Mouse (Mus musculus) B cell, adult 2 months (primary cell): ENCODE data around the gene Guca1b.

Experiments
- DNase-seq, 2 experiments: peaks; one replicate each; pipeline ENCODE4 v3.0.0; 2022

Guca1b gene

GRCm38 (mm10) chr17:47385145-47385544, at the start of gene Guca1b:
Gene Guca1b, plus strand, starts transcription at chr17:47385393.
- no peak for DNase-seq

DNA sequence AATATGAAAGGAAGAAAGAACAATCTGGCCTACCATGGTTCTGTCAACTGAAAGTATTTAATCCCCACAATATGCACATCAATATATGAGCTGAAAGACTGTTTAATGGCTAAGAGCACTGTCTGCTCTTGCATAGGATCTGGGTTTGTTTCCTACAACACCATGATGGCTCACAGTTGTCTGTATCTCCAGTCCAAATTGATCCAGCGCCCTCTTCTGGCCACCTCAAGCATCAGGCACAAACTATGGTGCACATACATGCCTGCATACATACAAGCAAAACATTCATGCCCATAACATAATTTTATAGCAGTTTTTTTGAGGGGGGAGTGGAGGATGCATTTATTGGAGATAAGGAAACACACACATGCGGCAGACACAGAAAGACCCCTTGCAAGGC, 42.1 kb upstream of the Guca1b start:
- no peak for DNase-seq

DNA sequence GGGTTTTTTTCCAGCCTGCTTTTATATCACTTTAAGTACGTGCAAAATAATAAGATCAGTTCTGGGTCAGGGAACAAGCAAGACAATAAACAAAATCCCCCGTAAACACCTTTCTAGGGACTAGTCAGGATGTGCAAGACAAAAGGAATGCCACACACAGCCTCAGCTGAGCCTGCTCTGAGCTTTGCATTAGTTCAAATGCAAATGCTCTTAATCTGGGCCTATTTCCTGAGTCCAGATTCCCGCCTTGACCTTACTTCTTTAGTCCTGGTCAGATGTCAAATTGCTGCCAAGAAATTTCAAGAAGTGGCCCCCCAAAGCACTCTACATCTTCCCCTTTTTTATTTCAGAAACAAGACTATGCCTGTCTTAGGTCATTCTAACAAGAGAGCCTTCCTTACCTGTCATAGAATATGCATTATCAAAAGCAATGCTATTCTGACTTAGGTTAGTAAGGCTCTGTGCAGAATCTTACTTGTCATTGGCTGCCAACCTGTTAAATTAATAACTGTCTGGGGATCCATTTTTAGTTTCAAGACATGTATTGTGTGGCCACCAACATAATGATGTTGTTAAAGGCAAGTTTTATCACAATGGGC, 35.4 kb upstream of the Guca1b start:
- DNase-seq, result no peak

DNA sequence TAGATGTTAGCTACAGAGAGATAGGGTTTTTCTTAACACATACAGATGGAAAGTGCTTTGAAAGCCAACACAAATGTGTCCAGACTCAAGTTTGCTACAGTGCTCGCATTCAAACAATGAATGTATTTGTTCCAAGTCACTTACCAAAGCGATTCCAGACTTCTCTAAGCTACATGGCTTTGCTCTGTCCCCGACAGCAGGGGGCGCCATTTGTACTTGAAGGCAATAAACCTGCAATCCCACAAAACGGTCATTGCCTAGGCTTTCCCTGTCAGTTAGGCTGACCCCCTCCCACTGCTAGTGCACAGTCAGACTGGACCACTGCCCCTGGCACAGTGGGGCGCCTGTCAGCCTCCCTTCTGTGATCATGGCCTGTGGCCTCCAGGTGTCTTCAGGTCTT, 25.2 kb upstream of the Guca1b start:
- peak; percentile 77 to 78 for DNase-seq

DNA sequence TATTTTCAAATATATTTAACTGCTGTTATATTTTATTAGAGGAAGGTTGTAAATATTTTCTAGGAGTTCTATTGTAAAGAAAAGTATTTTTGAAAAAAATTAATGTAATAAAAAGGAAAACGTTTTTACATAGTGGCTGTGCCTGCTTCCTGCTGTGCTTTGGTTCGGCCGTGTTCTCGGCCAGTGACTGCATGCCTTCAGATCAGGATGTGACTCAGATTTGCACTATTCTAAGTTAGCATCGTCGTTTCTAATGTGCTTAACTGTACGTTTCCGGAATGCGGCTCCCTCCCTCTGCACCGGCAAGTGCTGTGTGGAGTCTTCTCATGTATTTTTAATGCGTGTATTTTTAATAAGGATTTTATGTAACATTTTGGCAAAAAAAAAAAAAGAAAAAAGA, 23.9 kb upstream of the Guca1b start:
- no peak for DNase-seq

GRCm38 (mm10) chr17:47368401-47369086, 16.6 kb upstream of the Guca1b start, which contains the start of gene Mrps10:
Gene Mrps10, plus strand, starts transcription at chr17:47368887.
- DNase-seq, result peak; percentile 86 to 87

GRCm38 (mm10) chr17:47369087-47369443, 16.1 kb upstream of the Guca1b start:
- DNase-seq, result no peak

DNA sequence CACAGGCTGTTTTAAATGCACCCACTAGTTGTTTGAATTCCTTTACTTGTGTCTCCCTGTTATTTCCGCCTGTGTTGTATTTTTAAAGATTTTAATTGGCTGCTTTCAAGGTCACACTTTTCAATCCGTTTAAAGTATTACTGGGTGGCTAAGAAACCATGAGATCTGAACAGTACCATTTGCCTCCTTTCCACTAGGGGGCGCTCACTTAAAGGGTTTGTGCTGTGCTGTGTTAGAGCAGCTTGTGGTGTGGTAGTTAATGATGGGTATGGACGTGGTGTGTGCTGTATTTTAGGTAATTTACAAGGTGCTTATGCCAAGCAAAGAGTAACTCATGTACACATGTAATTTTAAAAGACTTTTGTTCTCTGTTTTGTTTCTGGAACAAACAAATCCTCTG, 13.7 kb upstream of the Guca1b start:
- DNase-seq, result peak; percentile 77

DNA sequence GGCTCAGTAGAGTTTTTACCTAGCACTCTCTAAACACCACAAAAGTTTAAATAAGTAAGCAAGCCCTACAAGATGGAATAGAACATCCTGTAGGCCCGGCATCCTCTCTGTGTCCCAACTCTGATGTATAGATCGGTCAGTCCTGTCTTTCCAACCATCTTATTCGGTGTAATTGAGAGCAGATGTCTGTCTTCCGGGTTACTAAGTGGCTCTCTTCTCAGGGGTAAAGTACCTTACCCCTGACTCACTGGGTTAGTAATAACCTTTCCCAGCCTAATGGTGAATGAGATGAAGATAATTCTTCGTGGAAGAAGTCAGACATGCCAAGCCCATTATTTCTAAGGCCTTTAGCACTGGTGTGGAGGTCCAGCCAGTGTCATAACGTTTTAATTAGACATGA, 11.2 kb upstream of the Guca1b start:
- no peak for DNase-seq

DNA sequence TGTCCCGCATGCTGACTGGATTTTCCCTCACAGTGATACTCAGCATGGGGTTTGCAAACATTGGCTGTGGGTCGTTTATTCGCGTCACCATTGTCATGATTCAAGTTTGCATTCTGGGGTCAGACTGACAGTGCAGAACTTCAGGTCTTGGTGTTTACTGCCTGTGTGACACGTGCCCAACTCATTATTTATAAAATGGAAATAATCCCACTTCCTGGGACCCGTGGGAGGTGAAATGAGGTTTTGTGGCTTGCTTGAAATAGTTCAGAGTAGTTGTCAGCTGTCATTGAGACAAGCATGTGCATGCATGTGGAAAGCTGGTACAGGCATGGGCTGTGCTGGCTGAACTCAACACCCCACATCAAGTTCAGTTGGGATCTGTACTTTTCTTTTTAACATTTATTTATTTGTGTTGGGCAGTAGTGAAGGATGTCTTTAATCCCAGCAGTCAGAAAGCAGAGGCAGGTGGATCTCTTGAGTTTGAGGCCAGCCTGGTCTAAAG, 8.4 kb upstream of the Guca1b start:
- DNase-seq, result no peak

DNA sequence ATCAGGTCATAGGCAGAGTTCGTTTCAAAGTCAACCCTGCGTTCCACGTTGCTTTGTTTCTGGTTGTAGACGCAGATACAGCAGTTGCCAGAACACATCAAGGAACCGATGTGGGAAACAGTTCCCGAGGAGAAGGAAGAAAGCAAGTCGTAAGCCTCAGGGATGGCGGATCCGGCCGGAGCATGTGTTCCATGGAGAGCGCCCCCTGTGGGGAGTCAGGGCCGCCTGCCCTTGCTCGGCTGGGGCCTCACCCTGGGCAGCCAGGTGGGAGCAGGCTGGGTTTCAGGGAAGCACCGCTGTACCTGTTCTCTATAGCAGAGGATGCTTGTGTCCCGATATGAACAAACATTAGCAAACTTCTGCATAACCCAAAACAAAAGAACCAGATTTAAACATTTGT, 7.1 kb upstream of the Guca1b start:
- no peak for DNase-seq

- no peak for DNase-seq
These were observed 3.3 kb upstream of the Guca1b start for GRCm38 (mm10) chr17:47381917-47382316.

- no peak for DNase-seq
These were observed 1.9 kb upstream of the Guca1b start for GRCm38 (mm10) chr17:47383266-47383665.

GRCm38 (mm10) chr17:47384064-47384463, 1.1 kb upstream of the Guca1b start:
- DNase-seq, result no peak

DNA sequence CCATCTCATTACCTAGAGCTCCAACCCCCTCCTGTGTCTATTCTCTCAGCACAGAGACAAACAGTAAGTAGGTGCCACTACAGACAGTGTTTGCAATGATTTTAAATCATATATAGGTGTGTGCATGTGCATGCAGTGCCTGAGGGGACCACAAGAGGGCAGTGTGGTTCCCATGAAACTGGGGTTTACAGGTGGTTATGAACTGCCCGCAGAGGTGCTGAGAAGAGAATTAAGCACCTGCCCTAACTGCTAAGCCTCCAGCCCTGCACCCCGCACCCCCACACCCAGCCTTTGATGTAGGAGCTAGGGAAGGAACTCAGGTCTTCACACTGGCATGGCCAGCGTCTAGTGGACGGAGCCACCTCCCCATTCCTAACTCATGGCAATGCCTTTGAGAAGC, 1.5 kb downstream of the Guca1b start:
- peak; percentile 79 to 83 for DNase-seq

DNA sequence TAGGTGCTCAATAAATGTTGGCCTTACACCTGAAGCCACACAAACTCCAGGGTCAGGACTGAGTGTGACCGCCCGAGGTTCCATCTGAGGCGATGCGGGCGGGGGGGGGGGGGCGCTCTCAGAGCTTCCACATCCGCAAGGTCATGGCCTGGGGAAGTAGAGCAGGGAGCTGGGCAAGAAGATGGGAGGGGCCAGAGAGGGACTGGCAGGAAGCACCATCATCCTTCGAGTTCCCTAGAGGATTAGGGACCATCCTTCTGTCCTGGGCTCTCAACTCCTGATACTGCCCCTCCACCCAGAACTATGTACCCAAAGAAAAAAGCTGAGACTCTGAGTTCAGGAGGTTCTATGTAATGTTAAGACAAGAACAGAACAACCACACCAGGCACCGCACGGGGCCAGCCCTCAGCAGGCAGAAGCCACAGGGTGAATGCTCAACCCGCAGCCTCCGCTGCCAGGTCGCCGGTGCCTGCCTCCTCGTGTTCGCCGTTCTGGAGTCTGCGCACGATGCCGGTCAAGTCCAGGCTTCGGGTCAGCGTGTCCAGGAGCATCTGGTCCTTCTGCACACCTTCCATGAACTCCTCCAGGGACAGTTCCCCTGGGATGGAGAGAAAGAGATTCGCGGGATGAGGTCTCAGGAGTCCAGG, 9.2 kb downstream of the Guca1b start:
- DNase-seq, result peak; percentile 31 to 36

- peak; percentile 66 to 69 for DNase-seq
These were observed 10.3 kb downstream of the Guca1b start for GRCm38 (mm10) chr17:47395376-47395913.

- DNase-seq, result no peak
These were observed 13.9 kb downstream of the Guca1b start for GRCm38 (mm10) chr17:47399091-47399490.

- no peak for DNase-seq
These were observed 15.3 kb downstream of the Guca1b start, which contains the start of gene Guca1a for GRCm38 (mm10) chr17:47400451-47400850. Gene Guca1a, minus strand, starts transcription at chr17:47400584.

GRCm38 (mm10) chr17:47407717-47408557, 22.7 kb downstream of the Guca1b start:
- no peak for DNase-seq

- DNase-seq, result peak; percentile 70 to 71
These were observed 23.3 kb downstream of the Guca1b start for GRCm38 (mm10) chr17:47408558-47408898.

DNA sequence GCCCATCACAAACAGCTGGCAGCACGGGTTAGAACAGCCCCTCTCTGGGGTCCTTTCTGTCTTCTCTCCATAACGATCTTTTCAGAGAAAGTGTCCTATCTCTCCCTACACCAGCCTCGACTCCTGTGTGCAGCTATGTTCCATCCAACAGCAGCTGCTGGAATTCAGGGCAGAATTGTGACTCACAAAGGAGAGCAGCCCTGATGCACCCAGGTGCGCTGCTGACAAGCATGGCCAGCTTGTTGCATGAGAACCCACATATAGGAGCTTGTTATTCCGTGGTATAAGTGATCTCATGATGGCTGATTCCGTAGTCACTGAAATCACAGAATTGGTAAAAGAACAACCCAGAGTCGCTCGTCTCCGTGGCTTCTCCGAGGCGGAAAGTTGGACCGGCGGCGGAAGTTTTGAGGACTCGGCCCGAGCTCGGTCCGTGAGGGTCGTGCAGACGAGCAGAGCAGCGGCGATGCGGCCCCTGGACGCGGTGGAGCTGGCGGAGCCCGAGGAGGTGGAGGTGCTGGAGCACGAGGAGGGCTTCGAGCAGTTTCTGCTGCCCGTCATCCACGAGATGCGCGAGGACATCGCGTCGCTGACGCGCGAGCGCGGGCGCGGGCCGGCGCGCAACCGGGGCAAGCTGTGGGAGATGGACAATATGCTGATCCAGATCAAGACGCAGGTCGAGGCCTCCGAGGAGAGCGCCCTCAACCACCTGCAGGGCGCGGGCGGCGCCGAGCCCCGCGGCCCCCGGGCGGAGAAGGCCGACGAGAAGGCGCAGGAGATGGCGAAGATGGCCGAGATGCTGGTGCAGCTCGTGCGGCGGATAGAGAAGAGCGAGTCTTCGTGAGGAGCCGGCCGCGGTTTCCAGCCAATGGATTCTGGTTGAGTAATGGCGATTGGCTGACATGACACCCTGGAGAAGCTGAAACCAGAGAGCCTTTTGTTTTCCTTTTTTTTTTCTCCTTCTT, 25.0 kb downstream of the Guca1b start:
- peak; percentile 33 to 47 for DNase-seq
